Mouse (Mus musculus) liver, postnatal 0 days (tissue): ENCODE results near the gene Tsr2.

Experiments
- CTCF ChIP-seq: sonication (generic); IDR thresholded peaks from 2 replicates; pipeline ENCODE4 v1.5.1; 2016; ENCODE audit warnings: antibody characterized with exemption, low read depth
- EP300 ChIP-seq: IDR thresholded peaks from 2 replicates; pipeline ENCODE4 v1.6.1; 2016; ENCODE audit warnings: antibody characterized with exemption, low read depth, mild to moderate bottlenecking

- TF ChIP-seq EP300 (no peak), CTCF (no peak)
Measured at GRCm38 (mm10) chrX:151076007-151076406, 20.3 kb downstream of the Tsr2 start.
